In the genomic region with DNA sequence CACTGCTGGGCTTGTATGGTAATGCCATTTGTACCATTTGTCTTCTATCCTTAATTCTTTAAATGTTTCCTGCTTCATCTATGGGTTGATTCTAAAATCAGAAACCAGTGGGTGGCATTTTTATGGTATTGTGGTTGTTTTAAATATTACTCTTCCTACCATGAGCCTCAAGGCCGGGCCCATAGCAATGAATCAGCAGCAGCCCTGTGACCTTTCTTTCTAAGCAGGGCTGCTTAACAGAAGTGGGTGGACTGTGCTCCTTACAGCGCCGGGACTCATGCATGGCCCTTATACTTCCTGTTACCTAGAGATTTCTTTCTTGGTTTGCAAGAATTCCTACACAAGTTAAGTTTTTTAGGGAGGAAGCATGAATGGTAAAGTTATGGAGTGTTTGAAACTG, we compare ENCODE assay signal across 23 mouse cellular contexts. TPM values are rescaled to one million over a fixed set of nuclear protein-coding genes. Genes with fewer than 3 reads are reported as not detected.
DNase-seq lines count a peak whose midpoint lies in the region; ATAC-seq and TF ChIP-seq lines count a peak whose summit lies in the region.
"Had no signal": no experiment of that assay in that cellular context is flagged by ENCODE, and none has a peak within 500 bp of the region (broad histone marks: within the 10 kb centered on the region; RNA-seq: fewer than 3 reads in every experiment).

No protein-coding gene starts in this region.

- DNase-seq in left cerebral cortex, adult 2 months (ENCODE audit: extremely low spot score in 1 of 2, low spot score in 2 of 2), result no peak
- no peak for DNase-seq in left cerebral cortex, adult 8-10 months (ENCODE audit: low spot score in 2 of 2)
- peak; percentile 73 for DNase-seq in adrenal gland, postnatal 36 days
- DNase-seq in telencephalon, adult 2 months (ENCODE audit: low read depth, low spot score), result peak; percentile 31
- DNase-seq in gastrocnemius, postnatal 36 days, result no peak
- DNase-seq: cerebellum, adult 18-20 months; heart, adult 18-20 months; heart, postnatal 4 days; kidney, adult 8-10 months; kidney, postnatal 14 days; layer of hippocampus, postnatal 36 days; left cerebral cortex, postnatal 4 days; liver; lung, postnatal 10 days; retina, postnatal 1 day; thymus, postnatal 14 days had no signal

- WGBS in forebrain, embryonic 13.5 days, result 80% methylated on average over 3 of the region's 3 CpGs
- WGBS in forebrain, embryonic 12.5 days, result 80% methylated on average over 3 of the region's 3 CpGs

- no peak overlapping the region for H3K27ac ChIP-seq in forebrain, embryonic 13.5 days
- H3K27ac ChIP-seq in forebrain, embryonic 12.5 days, result no peak overlapping the region
- H3K27ac ChIP-seq in left cerebral cortex, adult 2 months, result peak overlapping the region; percentile 20; the same call in 1 of the 2 replicates
- H3K27ac ChIP-seq: heart, embryonic 15.5 days; layer of hippocampus, adult 2 months had no signal

- H3K4me3 ChIP-seq in forebrain, embryonic 13.5 days, result peak overlapping the region; percentile 12; the same call in 1 of the 2 replicates
- no peak overlapping the region for H3K4me3 ChIP-seq in forebrain, embryonic 12.5 days (replicated peaks)
- no peak overlapping the region for H3K4me3 ChIP-seq in left cerebral cortex, adult 2 months
- H3K4me3 ChIP-seq: heart, embryonic 15.5 days; layer of hippocampus, adult 2 months had no signal

- peak overlapping the region; percentile 27 for H3K4me2 ChIP-seq in forebrain, embryonic 13.5 days
- H3K4me2 ChIP-seq in forebrain, embryonic 12.5 days, result no peak overlapping the region
- H3K4me2 ChIP-seq: heart, embryonic 15.5 days had no signal

- no peak for ATAC-seq in forebrain, embryonic 13.5 days
- ATAC-seq in forebrain, embryonic 12.5 days (ENCODE audit: low FRiP score), result no peak
- ATAC-seq: activated CD4-positive, CD25-positive, alpha-beta regulatory T cell, adult 4 months had no signal

- H3K27me3 ChIP-seq in forebrain, embryonic 13.5 days, result no peaks in the 10 kb centered on the region
- H3K27me3 ChIP-seq in forebrain, embryonic 12.5 days, result no peaks in the 10 kb centered on the region
- H3K27me3 ChIP-seq: heart, embryonic 15.5 days had no signal

- intact Hi-C loops in left cerebral cortex, adult 2 months (cut with DNase I), result loop anchor here (10.0 kb wide), 1 partner anchor 562 kb away; no protein-coding TSS in a partner anchor
- intact Hi-C loops in gastrocnemius, postnatal 36 days (cut with DNase I), result no loop called here

- H3K9me3 ChIP-seq in forebrain, embryonic 13.5 days (replicated peaks), result no peaks in the 10 kb centered on the region
- H3K9me3 ChIP-seq in forebrain, embryonic 12.5 days, result no peaks in the 10 kb centered on the region
- H3K9me3 ChIP-seq: G1E; heart, embryonic 15.5 days had no signal

- no peaks in the 10 kb centered on the region for H3K36me3 ChIP-seq in forebrain, embryonic 13.5 days (ENCODE audit: poor library complexity, severe bottlenecking)
- H3K36me3 ChIP-seq in forebrain, embryonic 12.5 days (replicated peaks), result no peaks in the 10 kb centered on the region
- H3K36me3 ChIP-seq: G1E; heart, embryonic 15.5 days had no signal

- 0 out of 2 replicates have a peak, but pooled peaks cover 12% of the 10 kb centered on the region for H3K4me1 ChIP-seq in forebrain, embryonic 13.5 days
- H3K4me1 ChIP-seq in forebrain, embryonic 12.5 days, result peaks cover 9% of the 10 kb centered on the region; the same call in 1 of the 2 replicates

- TF ChIP-seq CTCF in left cerebral cortex, adult 2 months (IDR thresholded peaks at IDR 0.05), result no peak

- H3K9ac ChIP-seq in forebrain, embryonic 13.5 days, result no peak overlapping the region
- no peak overlapping the region for H3K9ac ChIP-seq in forebrain, embryonic 12.5 days
- H3K9ac ChIP-seq: heart, embryonic 15.5 days had no signal

RNA-seq across cellular contexts. Expression of a gene that starts 41.1 kb away (rescaled TPM):
- polyA plus RNA-seq in forebrain, embryonic 13.5 days (2015; fragmentation: Nextera tagmentation; extraction: Ambion mirVana), result 3.4 and 5.4 TPM in 2 replicates
- 2.7 and 3.1 TPM in 2 replicates for polyA plus RNA-seq in forebrain, embryonic 12.5 days (2016; fragmentation: Nextera tagmentation; extraction: Ambion mirVana)
- 100 to 1,000 TPM; 308 to 309 TPM for total RNA-seq in left cerebral cortex, adult 2 months (2021)
- 100 to 1,000 TPM; 256 to 279 (median 263) TPM for total RNA-seq in left cerebral cortex, adult 8-10 months (2022)
- total RNA-seq in adrenal gland, postnatal 36 days (2021), result 100 to 1,000 TPM in 1 of 2 experiments, 10 to 100 TPM in 1; 47.0 to 175 TPM
- total RNA-seq in gastrocnemius, postnatal 36 days (2021), result not detected
- total RNA-seq: heart, adult 18-20 months; megakaryocyte progenitor cell, adult 5-6 weeks had no signal
- polyA plus RNA-seq: G1E; heart, embryonic 15.5 days had no signal

Comparison
In these comparisons a context has a peak if more than half of its experiments do, and no peak if none do; other contexts are left out.
1. DNase-seq: peak in adrenal gland, postnatal 36 days (2 of 2) and telencephalon, adult 2 months (single experiment); none in left cerebral cortex, adult 2 months (0 of 2), left cerebral cortex, adult 8-10 months (0 of 2) and gastrocnemius, postnatal 36 days (0 of 2).
2. RNA of a gene that starts 41.1 kb away (total RNA-seq): 308 to 309 TPM in left cerebral cortex, adult 2 months, 256 to 279 TPM in left cerebral cortex, adult 8-10 months and 47.0 to 175 TPM in adrenal gland, postnatal 36 days; not detected in gastrocnemius, postnatal 36 days; every median in the first group is over 10 times any median in the second.